Mouse (Mus musculus): Measurements from ENCODE around the gene Hist1h2ah.
"Not testable (repeated sequence)": the region's sequence is repeated elsewhere in the genome, so short reads cannot be mapped to it uniquely, and the experiment has no call there.

Gene Hist1h2ah

DNA sequence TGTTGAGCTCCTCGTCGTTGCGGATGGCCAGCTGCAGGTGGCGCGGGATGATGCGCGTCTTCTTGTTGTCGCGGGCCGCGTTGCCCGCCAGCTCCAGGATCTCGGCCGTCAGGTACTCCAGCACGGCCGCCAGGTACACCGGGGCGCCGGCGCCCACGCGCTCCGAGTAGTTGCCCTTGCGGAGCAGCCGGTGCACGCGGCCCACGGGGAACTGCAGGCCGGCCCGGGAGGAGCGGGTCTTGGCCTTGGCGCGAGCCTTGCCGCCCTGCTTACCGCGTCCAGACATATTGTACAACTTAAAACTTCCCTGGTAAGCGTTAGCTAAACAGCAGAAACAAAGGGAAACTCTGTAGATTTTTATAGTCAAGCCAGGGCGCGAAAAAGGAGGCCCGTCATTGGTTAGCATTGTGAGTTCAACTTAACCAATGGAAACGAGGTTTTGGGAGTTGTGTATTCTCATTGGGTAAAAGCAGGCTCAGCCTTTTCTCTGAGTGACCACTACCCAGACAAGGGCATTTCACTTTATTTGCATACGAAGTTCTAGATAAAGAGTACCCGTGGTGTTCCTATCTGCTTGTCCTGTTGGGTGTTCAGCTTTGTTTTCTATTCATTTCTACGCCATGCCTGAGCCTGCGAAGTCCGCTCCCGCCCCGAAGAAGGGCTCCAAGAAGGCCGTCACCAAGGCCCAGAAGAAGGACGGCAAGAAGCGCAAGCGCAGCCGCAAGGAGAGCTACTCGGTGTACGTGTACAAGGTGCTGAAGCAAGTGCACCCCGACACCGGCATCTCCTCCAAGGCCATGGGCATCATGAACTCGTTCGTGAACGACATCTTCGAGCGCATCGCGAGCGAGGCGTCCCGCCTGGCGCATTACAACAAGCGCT is at the start of gene Hist1h2ah, which contains the start of gene Hist1h2bk:
Hist1h2ah (minus strand) TSS at position 302 of the 882 bp plus-strand sequence.
Hist1h2bk (plus strand) TSS at position 604 of the 882 bp plus-strand sequence.
- DNase-seq = peak; percentile 80

- DNase-seq = not testable (repeated sequence)
Observed at GRCm38 (mm10) chr13:22084140-22084539, 48.8 kb upstream of the Hist1h2ah start, which contains the start of gene Vmn1r188. TSS of gene Vmn1r188 (plus strand) at chr13:22084440.

DNA sequence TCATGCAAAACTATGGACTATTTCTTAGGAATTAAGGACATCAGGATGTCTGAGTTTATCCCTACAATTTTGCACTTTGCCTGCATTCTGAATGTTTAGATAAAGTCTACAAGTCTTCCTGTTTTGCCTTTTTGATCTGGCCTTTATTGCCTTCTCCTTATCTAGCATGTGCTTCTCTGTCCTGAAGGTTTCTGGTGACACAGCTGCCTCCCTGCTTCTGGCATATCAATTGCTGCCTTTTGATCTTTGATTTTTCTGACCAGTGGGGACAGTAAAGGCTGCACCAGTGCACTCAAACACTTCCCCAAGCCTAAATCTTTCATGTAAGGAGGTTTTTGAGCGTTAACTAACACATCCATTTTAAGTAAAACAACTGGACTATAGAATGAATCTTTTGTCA is 28.1 kb upstream of the Hist1h2ah start:
- no peak for DNase-seq

- DNase-seq = no peak
Observed at GRCm38 (mm10) chr13:22061422-22061821, 26.1 kb upstream of the Hist1h2ah start.

DNA sequence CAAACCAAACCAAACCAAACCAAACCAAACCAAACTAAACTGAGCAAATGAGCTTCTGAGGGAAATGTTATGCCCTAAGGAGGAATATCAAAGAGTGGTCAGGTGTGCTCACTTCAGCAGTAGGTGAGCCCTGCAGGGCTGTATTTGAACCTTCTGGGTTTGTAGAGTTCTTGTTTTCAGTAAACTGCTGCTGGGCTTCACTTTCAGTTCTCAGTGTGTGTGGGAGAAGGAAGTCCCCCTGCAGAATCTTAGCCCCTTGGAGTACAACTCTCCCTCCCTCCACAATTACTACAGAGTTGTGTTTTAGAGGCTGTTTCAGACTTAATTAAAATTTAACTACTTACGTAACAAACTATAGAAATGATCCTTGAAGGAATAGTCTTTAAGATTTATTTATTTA is 18.4 kb upstream of the Hist1h2ah start:
- DNase-seq = no peak

- DNase-seq = no peak
Observed at GRCm38 (mm10) chr13:22051523-22051859, 16.1 kb upstream of the Hist1h2ah start.

- DNase-seq = peak; percentile 98
Observed at GRCm38 (mm10) chr13:22050591-22051522, 15.5 kb upstream of the Hist1h2ah start.

- DNase-seq = peak; percentile 75
Observed at GRCm38 (mm10) chr13:22049737-22050440, 14.5 kb upstream of the Hist1h2ah start.

- DNase-seq = peak; percentile 34
Observed at GRCm38 (mm10) chr13:22049041-22049440, 13.7 kb upstream of the Hist1h2ah start.

GRCm38 (mm10) chr13:22045311-22045710 is 9.9 kb upstream of the Hist1h2ah start:
- peak; percentile 47 for DNase-seq

DNA sequence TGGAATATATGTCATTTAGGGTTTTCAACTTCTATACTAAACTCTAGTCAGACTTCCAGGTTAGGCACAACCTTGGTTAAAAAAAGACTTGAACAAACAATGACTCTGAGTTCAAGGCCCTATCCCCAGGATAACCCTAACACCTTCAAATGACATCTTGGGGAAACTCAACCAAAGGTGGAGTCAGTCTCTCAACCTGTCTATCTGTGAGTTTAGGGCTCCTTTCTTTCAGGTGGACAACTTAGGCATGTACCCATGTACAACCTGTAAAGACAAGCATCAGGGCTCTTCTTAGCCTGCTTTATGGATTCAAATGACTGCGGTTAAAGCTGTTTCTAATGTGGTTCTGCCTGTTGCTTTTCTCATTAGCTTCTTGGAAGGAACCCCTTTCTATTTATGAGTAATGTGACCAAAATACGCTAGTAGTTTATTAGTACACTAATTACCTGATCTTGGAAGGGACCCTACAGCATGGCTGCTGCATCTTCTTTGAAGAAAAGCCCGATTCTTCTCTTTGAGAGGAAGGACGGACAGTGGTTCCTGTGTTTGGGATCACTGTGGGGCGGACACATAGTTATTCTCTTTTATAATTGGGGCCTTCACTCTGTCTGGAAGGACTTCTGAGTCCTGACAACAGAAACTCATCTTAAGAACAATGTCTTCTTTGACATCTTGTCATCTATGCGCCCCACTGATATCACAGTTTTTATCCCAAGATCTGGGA is 9.2 kb upstream of the Hist1h2ah start:
- DNase-seq = no peak

DNA sequence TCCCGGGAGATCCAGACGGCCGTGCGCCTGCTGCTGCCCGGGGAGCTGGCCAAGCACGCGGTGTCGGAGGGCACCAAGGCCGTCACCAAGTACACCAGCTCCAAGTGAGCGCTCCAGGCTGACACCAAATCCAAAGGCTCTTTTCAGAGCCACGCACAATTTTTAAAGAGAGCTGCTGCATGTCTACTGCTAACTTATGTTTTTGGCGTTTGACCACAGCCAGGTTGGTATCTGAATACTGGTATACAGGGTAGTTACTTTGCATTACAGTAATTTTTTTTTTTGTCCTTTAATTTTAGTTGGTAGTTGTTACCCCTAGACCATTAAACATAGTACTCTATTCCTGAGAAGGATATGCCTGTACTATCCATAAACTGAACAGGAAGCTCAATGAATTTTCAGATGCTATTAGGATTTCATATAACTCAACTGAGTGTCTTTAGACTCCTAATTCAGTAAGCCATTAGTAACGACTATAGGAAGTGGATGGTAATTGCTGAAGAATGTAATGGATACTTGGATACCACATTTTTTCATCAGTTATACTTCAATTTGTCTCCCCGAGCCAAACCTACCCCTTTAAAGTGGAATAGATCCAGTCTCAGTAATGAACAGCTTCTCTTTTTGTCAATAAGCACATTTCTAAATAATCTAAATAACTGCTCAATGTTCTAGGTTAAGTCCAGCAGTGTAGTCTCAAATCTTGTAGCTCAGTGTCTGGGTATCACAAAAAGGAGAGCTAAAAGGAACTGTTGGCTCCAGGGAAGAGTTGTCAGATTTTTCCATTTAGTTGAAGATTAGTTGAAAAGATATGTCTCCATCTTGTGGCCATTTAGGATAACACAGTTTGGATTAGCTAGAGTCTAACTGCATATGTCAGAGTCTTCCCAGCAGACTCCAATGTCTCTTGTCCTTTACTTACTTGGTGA is 8.4 kb upstream of the Hist1h2ah start:
- DNase-seq = peak; percentile 36

- DNase-seq = peak; percentile 77
Observed at GRCm38 (mm10) chr13:22042568-22043502, 7.5 kb upstream of the Hist1h2ah start, which contains the start of the genes Hist1h2ag and Hist1h2bj. TSS of gene Hist1h2ag (minus strand) at chr13:22042944. TSS of gene Hist1h2bj (plus strand) at chr13:22043214.

GRCm38 (mm10) chr13:22041651-22042567 is 6.5 kb upstream of the Hist1h2ah start:
- no peak for DNase-seq

GRCm38 (mm10) chr13:22041142-22041536 is 5.8 kb upstream of the Hist1h2ah start, which contains the start of gene Hist1h4i:
TSS of gene Hist1h4i (minus strand) at chr13:22041362.
- peak; percentile 99 for DNase-seq

DNA sequence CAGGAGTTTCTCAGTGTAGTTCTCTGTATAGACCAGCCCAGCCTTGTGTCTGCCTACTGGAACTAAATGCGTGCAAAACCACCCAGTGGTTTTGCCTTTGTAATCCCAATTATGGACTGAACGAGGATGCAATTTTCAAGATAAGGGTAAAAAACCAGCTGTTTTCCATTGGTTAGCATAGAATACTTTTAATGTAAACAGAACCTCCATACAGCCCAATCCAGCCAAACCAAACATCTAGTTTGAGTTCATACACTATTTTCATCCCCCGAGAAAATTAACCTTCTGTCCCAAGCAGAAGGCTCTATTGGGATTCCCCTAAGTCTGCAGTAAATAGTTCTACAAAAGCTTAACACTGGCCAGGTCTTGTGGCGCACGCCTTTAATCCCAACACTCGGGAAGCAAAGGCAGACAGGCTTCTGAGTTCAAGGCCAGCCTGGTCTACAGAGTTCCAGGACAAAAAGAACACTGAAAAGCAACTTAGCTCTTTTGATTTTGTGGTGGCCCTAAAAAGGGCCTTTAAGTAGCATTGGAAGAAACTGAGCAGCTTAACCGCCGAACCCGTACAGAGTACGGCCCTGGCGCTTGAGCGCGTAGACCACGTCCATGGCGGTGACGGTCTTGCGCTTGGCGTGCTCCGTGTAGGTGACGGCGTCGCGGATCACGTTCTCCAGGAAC is 5.2 kb upstream of the Hist1h2ah start:
- no peak for DNase-seq

GRCm38 (mm10) chr13:22039951-22040463 is 4.6 kb upstream of the Hist1h2ah start:
- DNase-seq = no peak

All from thymus, postnatal 4 days (tissue).